Mouse (Mus musculus): ENCODE measurements around the gene Eif4a1.
"Not testable (repeated sequence)": the region's sequence is repeated elsewhere in the genome, so short reads cannot be mapped to it uniquely, and the experiment has no call there.

Eif4a1 gene

GRCm38 (mm10) chr11:69633128-69633866 is 38.9 kb downstream of the Eif4a1 start:
- ATAC-seq (ENCODE audit: low TSS enrichment) = peak; percentile 20; the same call in 1 of the 2 replicates

GRCm38 (mm10) chr11:69632284-69633089 is 39.7 kb downstream of the Eif4a1 start, which contains the start of gene Fxr2:
TSS of gene Fxr2 (plus strand) at chr11:69632990.
- peak; percentile 97 for ATAC-seq (ENCODE audit: low TSS enrichment)

GRCm38 (mm10) chr11:69629802-69630201 is 42.4 kb downstream of the Eif4a1 start:
- no peak for ATAC-seq (ENCODE audit: low TSS enrichment)

GRCm38 (mm10) chr11:69628286-69628685 is 43.9 kb downstream of the Eif4a1 start:
- no peak for ATAC-seq (ENCODE audit: low TSS enrichment)

- ATAC-seq (ENCODE audit: low TSS enrichment) = not testable (repeated sequence)
Measured at GRCm38 (mm10) chr11:69624339-69624738, 47.9 kb downstream of the Eif4a1 start.

GRCm38 (mm10) chr11:69623006-69623405 is 49.2 kb downstream of the Eif4a1 start:
- ATAC-seq (ENCODE audit: low TSS enrichment) = no peak

- ATAC-seq (ENCODE audit: low TSS enrichment) = no peak; the same call in 1 of the 2 replicates
Measured at GRCm38 (mm10) chr11:69622406-69622805, 49.8 kb downstream of the Eif4a1 start.

GRCm38 (mm10) chr11:69621571-69622268 is 50.5 kb downstream of the Eif4a1 start, which contains the start of gene Sat2:
TSS of gene Sat2 (plus strand) at chr11:69622024.
- ATAC-seq (ENCODE audit: low TSS enrichment) = peak; percentile 65; the same call in 1 of the 2 replicates

- ATAC-seq (ENCODE audit: low TSS enrichment) = no peak
Measured at GRCm38 (mm10) chr11:69620394-69621081, 51.7 kb downstream of the Eif4a1 start.

- ATAC-seq (ENCODE audit: low TSS enrichment) = no peak
Measured at GRCm38 (mm10) chr11:69617805-69618204, 54.4 kb downstream of the Eif4a1 start, which contains the start of gene Shbg. TSS of gene Shbg (minus strand) at chr11:69617905.

All from frontal cortex, adult (tissue).